Mouse (Mus musculus) hindlimb bud, embryonic 11.5 days (tissue): ENCODE measurements around the gene Wdr4.
"Not testable (repeated sequence)": the region's sequence is repeated elsewhere in the genome, so short reads cannot be mapped to it uniquely, and the experiment has no call there.

Experiments
- DNase-seq: peaks from one replicate; pipeline ENCODE4 v3.0.0-alpha.2; 2012; ENCODE audit warnings: low read depth, low spot score; ENCODE audit errors: extremely low spot score

Gene Wdr4

GRCm38 (mm10) chr17:31519946-31520838, at the start of gene Wdr4, which contains the start of gene Ndufv3:
Wdr4 (minus strand) TSS chr17:31519980.
Ndufv3 (plus strand) TSS chr17:31520115.
- peak; percentile 98 for DNase-seq

DNA sequence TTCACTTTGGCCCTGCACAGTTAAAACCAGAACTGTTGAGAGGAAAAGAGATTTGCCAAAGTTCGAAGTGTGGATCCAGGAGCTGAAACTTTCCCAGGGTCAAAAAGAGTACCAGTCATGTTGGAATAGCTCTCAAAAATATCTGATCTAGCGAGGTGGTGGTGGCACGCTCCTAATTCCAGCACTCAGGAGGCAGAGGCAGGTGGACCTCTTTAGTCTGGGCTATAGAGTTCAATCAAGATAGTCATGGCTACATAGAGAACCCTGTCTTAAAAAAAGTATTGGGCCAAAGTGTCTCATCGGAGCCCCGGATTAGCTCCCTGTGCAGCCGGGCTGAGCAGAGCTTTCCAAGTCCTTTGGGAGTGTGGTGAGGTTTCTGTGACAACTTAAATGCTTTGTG, 46.5 kb upstream of the Wdr4 start:
- no peak for DNase-seq

GRCm38 (mm10) chr17:31565141-31566056, 45.6 kb upstream of the Wdr4 start:
- DNase-seq, result no peak

DNA sequence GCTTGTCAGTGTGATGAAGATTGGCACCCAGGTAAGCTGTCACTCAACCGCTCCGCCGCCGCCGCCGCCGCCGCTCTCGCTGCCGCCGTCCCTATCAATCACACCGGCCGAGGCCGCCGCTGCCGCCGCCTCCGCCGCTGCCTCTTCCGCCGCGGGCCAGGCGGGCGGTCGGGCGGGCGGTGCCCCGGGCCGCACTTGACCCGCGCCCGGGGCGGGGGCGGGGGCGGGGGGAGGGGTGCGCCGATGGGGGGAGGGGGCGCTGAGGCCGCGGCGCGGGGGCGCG, 45.0 kb upstream of the Wdr4 start:
- DNase-seq, result no peak

DNA sequence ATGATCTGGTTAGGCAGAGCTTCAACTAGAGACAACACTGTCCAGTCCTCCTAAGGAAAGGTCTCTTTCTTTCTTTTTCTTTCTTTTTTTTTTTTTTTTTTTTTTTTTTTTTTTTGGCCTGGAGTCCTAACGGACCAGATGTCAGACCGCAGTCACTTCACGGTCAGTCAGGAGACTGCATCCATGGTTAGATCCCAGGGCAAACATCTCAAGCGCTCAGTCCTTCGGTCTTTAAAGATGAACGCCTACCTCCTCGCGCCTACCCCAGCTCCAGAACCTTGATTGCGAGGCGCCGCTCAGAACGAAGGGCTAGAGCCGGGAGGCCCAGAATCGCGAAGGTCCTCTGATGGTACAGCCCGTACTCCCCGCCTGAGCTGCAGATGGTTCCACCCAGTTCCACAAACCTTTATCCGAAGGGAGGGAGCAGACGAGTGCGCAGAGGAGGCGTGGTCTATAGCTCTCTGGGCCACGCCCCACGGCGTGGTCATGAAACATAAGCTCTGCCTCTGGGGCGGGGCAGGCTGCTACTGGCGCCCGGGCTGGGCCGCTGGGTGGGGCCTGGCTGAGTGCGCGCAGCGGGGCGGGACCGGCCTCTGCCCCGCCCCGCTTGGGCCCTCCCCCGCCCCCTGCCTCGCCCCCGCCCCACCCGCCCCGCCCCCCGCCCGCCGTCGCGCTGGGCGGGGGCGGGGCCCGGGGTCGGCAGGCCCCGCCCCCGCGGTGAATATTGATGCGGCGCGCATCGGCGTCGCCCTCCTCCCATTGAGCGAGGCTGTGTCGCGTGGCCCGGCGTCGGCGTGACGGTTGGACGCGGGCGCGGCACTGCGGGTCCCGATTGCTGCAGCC, 44.5 kb upstream of the Wdr4 start, which contains the start of gene Pknox1:
Pknox1 (plus strand) TSS at position 720 of the 843 bp plus-strand sequence.
- DNase-seq, result peak; percentile 100

DNA sequence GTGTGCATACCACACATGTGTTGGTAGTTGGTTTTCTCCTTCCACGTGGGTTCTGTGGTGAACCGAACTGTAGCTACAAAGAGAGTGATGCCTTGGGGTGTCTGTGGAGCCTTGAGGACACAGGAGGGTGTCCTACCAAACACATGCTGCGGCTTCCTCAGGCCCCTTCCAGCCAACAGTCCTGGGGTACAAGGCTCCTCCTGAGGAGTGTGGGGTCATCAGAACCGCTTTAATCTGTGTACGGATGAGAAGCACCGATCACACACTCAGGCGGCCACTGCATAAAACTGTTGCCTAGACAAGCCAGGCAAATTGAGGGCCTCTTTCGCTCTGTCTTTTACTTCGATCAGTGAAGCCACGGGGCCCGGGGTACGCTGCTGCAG, 43.8 kb upstream of the Wdr4 start:
- DNase-seq, result no peak

GRCm38 (mm10) chr17:31559021-31559789, 39.4 kb upstream of the Wdr4 start:
- DNase-seq, result no peak

DNA sequence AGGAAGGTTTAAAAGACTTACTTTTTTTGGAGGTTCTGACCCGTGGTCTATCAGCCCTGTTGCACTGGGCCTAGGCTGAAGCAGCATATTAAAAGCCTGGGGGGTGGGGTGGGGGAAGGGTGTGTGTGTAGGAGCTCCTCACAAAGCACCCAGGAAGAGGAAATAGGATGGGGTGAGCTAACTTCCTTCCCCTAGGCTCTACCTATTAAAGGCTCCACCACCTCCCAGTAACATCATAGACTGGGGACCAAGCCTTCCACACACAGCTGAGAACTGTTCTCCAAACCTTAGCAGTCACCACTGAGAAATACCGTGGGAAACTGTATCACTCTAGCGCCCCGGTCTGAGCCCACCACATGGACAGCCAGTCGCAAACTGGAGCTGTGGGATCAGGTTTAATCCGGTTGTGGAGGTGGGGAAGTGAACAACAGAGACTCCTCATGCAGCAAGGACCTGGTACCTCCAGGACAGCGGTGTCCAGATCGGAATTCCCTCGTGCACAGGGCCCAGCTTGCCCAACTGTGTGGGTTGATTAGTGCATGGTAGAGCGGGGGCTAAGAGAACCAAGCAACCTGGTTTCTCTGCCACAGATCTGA, 38.3 kb upstream of the Wdr4 start:
- no peak for DNase-seq

GRCm38 (mm10) chr17:31557124-31557880, 37.5 kb upstream of the Wdr4 start:
- DNase-seq, result no peak

DNA sequence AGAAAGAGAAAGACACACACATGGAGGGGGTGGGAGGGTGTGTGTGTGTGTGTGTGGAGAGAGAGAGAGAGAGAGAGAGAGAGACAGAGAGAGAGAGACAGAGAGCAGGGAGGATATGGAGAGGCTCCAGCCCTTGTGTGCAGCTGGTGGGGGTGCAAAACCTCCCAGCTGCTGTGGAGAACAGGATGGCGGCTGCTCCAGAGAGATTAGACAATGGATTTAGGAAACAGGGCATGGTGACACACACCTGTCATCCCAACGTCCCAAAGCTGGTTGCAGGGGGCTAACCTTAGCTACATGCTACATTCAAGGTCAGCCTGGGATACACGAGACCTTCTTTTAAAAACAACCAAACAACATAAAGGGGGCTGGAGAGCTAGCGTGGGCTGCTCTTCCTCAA, 36.5 kb upstream of the Wdr4 start:
- DNase-seq, result no peak

- not testable (repeated sequence) for DNase-seq
Measured at GRCm38 (mm10) chr17:31552601-31553000, 32.8 kb upstream of the Wdr4 start.

DNA sequence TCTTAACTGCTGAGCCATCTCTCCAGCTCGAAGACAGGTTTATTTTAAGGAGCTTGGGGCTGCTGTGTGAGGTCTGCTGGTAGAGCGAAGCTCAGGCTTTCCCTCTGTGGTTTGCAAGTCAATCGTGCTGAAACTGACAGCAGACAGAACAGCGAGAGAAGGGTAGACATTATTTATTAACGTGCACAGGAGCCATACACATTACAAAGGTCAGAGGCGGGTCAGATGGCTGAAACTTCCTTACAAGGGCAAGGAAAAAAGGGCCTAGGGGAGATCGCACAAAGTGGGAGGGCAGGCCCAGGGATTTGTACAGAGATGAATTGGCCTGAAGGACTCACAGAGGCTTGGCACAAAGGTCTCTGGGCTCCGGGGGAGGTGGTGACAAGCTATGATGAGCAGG, 29.6 kb upstream of the Wdr4 start:
- DNase-seq, result no peak

GRCm38 (mm10) chr17:31547974-31548373, 28.2 kb upstream of the Wdr4 start:
- no peak for DNase-seq

- no peak for DNase-seq
Measured at GRCm38 (mm10) chr17:31546444-31547196, 26.8 kb upstream of the Wdr4 start.

DNA sequence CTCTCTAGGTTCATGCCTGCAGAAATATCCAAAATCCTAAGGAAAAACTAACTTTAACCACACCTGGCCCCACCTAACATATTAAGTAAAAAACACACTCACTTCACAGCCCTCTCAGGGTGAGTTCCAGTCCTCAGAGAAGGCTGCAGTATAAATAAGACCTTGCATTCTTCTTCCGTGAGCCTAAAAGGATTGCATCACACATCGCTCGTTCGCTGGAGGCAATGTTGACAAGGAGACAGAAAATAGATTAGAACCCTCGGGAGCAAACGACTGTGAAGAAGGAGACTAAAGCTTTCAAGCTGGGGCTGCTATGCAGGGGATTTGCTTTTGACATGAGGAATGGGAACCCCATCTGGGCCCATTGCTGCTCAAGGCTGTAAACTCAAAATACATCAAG, 23.8 kb upstream of the Wdr4 start:
- no peak for DNase-seq

- no peak for DNase-seq
Measured at GRCm38 (mm10) chr17:31541460-31541831, 21.7 kb upstream of the Wdr4 start.

DNA sequence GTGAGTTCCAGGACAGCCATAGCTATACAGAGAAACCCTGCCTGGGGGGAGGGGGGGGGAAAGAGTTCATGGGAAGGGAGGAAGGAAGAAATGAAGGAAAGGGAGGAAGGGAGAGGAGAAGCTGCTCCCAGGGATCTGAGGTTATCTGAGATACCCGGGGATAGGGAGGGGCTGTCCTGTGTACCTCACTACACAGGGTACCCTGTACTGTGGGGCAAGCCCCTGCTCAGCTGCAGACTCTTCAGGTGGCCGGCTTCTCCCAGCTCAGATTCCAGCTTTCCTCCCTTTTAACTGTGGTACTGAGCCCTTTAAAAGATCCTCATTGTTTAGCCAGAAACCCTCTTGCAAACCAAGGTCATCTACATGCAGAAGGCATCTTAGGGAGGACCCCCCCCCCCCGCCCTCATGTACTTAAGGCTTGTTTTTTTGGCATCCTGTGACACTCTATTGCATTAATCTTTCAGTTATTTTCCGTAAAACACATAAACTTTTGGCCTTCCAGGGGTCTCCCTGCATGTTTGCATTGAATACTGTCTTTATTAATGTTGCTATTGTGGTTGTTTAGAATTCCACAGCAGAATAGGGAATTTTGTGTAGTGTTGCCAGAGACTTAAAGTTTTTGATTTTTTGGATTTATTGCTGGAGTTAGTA, 21.2 kb upstream of the Wdr4 start:
- no peak for DNase-seq

DNA sequence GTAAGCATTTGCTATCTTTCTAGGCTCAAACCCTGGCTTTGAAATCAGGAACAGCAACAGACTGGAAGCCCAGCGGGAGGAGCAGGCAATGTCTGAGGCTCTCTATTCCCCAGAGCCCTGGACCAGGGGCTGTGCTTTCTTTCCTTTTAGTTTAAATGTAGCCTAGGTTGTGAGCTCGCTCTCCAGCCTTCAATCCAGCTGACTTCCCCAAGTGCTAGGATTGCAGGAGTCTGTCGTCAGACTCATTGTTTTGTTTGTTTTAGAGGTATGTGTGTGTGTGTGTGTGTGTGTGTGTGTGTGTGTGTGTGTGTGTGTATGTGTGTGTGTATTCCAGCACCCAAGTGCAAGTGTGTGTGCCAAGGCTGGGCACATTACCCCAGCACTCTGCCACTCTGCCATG, 20.3 kb upstream of the Wdr4 start:
- no peak for DNase-seq
